Mouse (Mus musculus): ENCODE results near the gene Commd3. TPM values are rescaled to one million over a fixed set of nuclear protein-coding genes. Genes with fewer than 3 reads are reported as not detected.

Commd3 gene
- 100 to 1,000 TPM in 1 of 4 experiments, 10 to 100 TPM in 3; 85.0 to 101 (median 91.1) TPM for total RNA-seq (2022)

GRCm38 (mm10) chr2:18672133-18672765 is at the start of gene Commd3:
Gene Commd3, plus strand, starts transcription at chr2:18672384.
- DNase-seq (ENCODE audit: low spot score in 2 of 2): peak; percentile 91 to 94

- DNase-seq (ENCODE audit: low spot score in 2 of 2): peak in 1 of 2 experiments; percentile 35
Observed at GRCm38 (mm10) chr2:18623219-18623618, 49.0 kb upstream of the Commd3 start.

- no peak for DNase-seq (ENCODE audit: low spot score in 2 of 2)
Observed at GRCm38 (mm10) chr2:18630547-18630946, 41.6 kb upstream of the Commd3 start.

GRCm38 (mm10) chr2:18635052-18635451 is 37.1 kb upstream of the Commd3 start:
- peak; percentile 70 to 84 for DNase-seq (ENCODE audit: low spot score in 2 of 2)

GRCm38 (mm10) chr2:18648563-18648962 is 23.6 kb upstream of the Commd3 start:
- no peak for DNase-seq (ENCODE audit: low spot score in 2 of 2)

GRCm38 (mm10) chr2:18654821-18655220 is 17.4 kb upstream of the Commd3 start:
- no peak for DNase-seq (ENCODE audit: low spot score in 2 of 2)

- DNase-seq (ENCODE audit: low spot score in 2 of 2): no peak
Observed at GRCm38 (mm10) chr2:18664003-18664402, 8.2 kb upstream of the Commd3 start.

- no peak for DNase-seq (ENCODE audit: low spot score in 2 of 2)
Observed at GRCm38 (mm10) chr2:18671041-18671440, 1.1 kb upstream of the Commd3 start.

GRCm38 (mm10) chr2:18672766-18673164 is 581 bp downstream of the Commd3 start:
- peak in 1 of 2 experiments; percentile 25 for DNase-seq (ENCODE audit: low spot score in 2 of 2)

- DNase-seq (ENCODE audit: low spot score in 2 of 2): no peak
Observed at GRCm38 (mm10) chr2:18673766-18674165, 1.6 kb downstream of the Commd3 start.

- no peak for DNase-seq (ENCODE audit: low spot score in 2 of 2)
Observed at GRCm38 (mm10) chr2:18674193-18674902, 2.2 kb downstream of the Commd3 start.

GRCm38 (mm10) chr2:18675681-18676456 is 3.7 kb downstream of the Commd3 start:
- DNase-seq (ENCODE audit: low spot score in 2 of 2): peak in 1 of 2 experiments; percentile 18

GRCm38 (mm10) chr2:18676457-18676935 is 4.3 kb downstream of the Commd3 start:
- DNase-seq (ENCODE audit: low spot score in 2 of 2): peak in 1 of 2 experiments; percentile 68

GRCm38 (mm10) chr2:18676936-18677491 is 4.8 kb downstream of the Commd3 start, which contains the start of gene Bmi1:
Gene Bmi1, plus strand, starts transcription at chr2:18677018.
- DNase-seq (ENCODE audit: low spot score in 2 of 2): peak in 1 of 2 experiments; percentile 53

- peak in 1 of 2 experiments; percentile 38 for DNase-seq (ENCODE audit: low spot score in 2 of 2)
Observed at GRCm38 (mm10) chr2:18677631-18678471, 5.7 kb downstream of the Commd3 start.

GRCm38 (mm10) chr2:18679701-18680100 is 7.5 kb downstream of the Commd3 start:
- DNase-seq (ENCODE audit: low spot score in 2 of 2): no peak

- no peak for DNase-seq (ENCODE audit: low spot score in 2 of 2)
Observed at GRCm38 (mm10) chr2:18680501-18680900, 8.3 kb downstream of the Commd3 start.

GRCm38 (mm10) chr2:18680961-18681360 is 8.8 kb downstream of the Commd3 start:
- DNase-seq (ENCODE audit: low spot score in 2 of 2): peak in 1 of 2 experiments; percentile 47

- DNase-seq (ENCODE audit: low spot score in 2 of 2): no peak
Observed at GRCm38 (mm10) chr2:18684062-18684461, 11.9 kb downstream of the Commd3 start.

GRCm38 (mm10) chr2:18686386-18686785 is 14.2 kb downstream of the Commd3 start:
- no peak for DNase-seq (ENCODE audit: low spot score in 2 of 2)
